Mouse (Mus musculus): ENCODE data around the gene H2-DMa. TPM values are rescaled to one million over a fixed set of nuclear protein-coding genes. Genes with fewer than 3 reads are reported as not detected.
"Not testable (repeated sequence)": the region's sequence is repeated elsewhere in the genome, so short reads cannot be mapped to it uniquely, and the experiment has no call there.

Gene H2-DMa
- polyA plus RNA-seq, 1 experiment = 218 TPM

GRCm38 (mm10) chr17:34142456-34143010 is 23.2 kb downstream of the H2-DMa start:
- WGBS = 69% methylated on average over 7 of the region's 7 CpGs
- DNase-seq (ENCODE audit: low read depth, low spot score) = no peak

GRCm38 (mm10) chr17:34143033-34143432 is 23.7 kb downstream of the H2-DMa start, which contains the start of gene H2-DMb2:
Gene H2-DMb2 (plus strand): TSS chr17:34143307.
- WGBS = 35% methylated on average over 7 of the region's 7 CpGs
- DNase-seq (ENCODE audit: low read depth, low spot score) = no peak

- WGBS = 76% methylated on average over 5 of the region's 5 CpGs
- no peak for DNase-seq (ENCODE audit: low read depth, low spot score)
Measured at GRCm38 (mm10) chr17:34143461-34143860, 24.1 kb downstream of the H2-DMa start.

GRCm38 (mm10) chr17:34144221-34144620 is 24.9 kb downstream of the H2-DMa start:
- WGBS = 77% methylated on average over 4 of the region's 4 CpGs
- not testable (repeated sequence) for DNase-seq (ENCODE audit: low read depth, low spot score)

- DNase-seq (ENCODE audit: low read depth, low spot score) = no peak
- 66% methylated on average over 3 of the region's 3 CpGs for WGBS
Measured at GRCm38 (mm10) chr17:34144960-34145371, 25.6 kb downstream of the H2-DMa start.

- 41% methylated on average over 4 of the region's 4 CpGs for WGBS
- DNase-seq (ENCODE audit: low read depth, low spot score) = peak; percentile 40
Measured at GRCm38 (mm10) chr17:34152923-34153322, 33.6 kb downstream of the H2-DMa start, which contains the start of gene H2-DMb1. Gene H2-DMb1 (plus strand): TSS chr17:34153072.

GRCm38 (mm10) chr17:34155534-34155933 is 36.2 kb downstream of the H2-DMa start:
- 46% methylated on average over 5 of the region's 5 CpGs for WGBS
- no peak for DNase-seq (ENCODE audit: low read depth, low spot score)

- DNase-seq (ENCODE audit: low read depth, low spot score) = no peak
Measured at GRCm38 (mm10) chr17:34164202-34164895, 45.0 kb downstream of the H2-DMa start.

GRCm38 (mm10) chr17:34165033-34165730 is 45.8 kb downstream of the H2-DMa start:
- WGBS = 68% methylated on average over 6 of the region's 6 CpGs

More at GRCm38 (mm10) chr17:34164202-34164895, 45.0 kb downstream of the H2-DMa start:
- WGBS = 40% methylated on average over 9 of the region's 9 CpGs

GRCm38 (mm10) chr17:34169279-34169678 is 49.9 kb downstream of the H2-DMa start:
- 0% methylated on average over 2 of the region's 2 CpGs for WGBS
- no peak for DNase-seq (ENCODE audit: low read depth, low spot score)

More at GRCm38 (mm10) chr17:34165033-34165730, 45.8 kb downstream of the H2-DMa start:
- no peak for DNase-seq (ENCODE audit: low read depth, low spot score)

- DNase-seq (ENCODE audit: low read depth, low spot score) = no peak
- 15% methylated on average over 4 of the region's 4 CpGs for WGBS
Measured at GRCm38 (mm10) chr17:34170487-34170876, 51.1 kb downstream of the H2-DMa start.

- WGBS = 33% methylated on average over 13 of the region's 13 CpGs
- DNase-seq (ENCODE audit: low read depth, low spot score) = no peak
Measured at GRCm38 (mm10) chr17:34170877-34171498, 51.6 kb downstream of the H2-DMa start.

- DNase-seq (ENCODE audit: low read depth, low spot score) = no peak
- 96% methylated on average over 5 of the region's 5 CpGs for WGBS
Measured at GRCm38 (mm10) chr17:34172528-34172927, 53.2 kb downstream of the H2-DMa start.

- WGBS = 37% methylated on average over 1 of the region's 1 CpGs
- DNase-seq (ENCODE audit: low read depth, low spot score) = no peak
Measured at GRCm38 (mm10) chr17:34174075-34174474, 54.7 kb downstream of the H2-DMa start.

- WGBS = 72% methylated on average over 4 of the region's 4 CpGs
- no peak for DNase-seq (ENCODE audit: low read depth, low spot score)
Measured at GRCm38 (mm10) chr17:34177179-34177578, 57.8 kb downstream of the H2-DMa start.

- DNase-seq (ENCODE audit: low read depth, low spot score) = no peak
- 51% methylated on average over 6 of the region's 6 CpGs for WGBS
Measured at GRCm38 (mm10) chr17:34179019-34179418, 59.7 kb downstream of the H2-DMa start.

- WGBS = 60% methylated on average over 13 of the region's 13 CpGs
Measured at GRCm38 (mm10) chr17:34179913-34180859, 60.8 kb downstream of the H2-DMa start.

GRCm38 (mm10) chr17:34183564-34184219 is 64.4 kb downstream of the H2-DMa start:
- DNase-seq (ENCODE audit: low read depth, low spot score) = no peak
- 74% methylated on average over 15 of the region's 15 CpGs for WGBS

More at GRCm38 (mm10) chr17:34179913-34180859, 60.8 kb downstream of the H2-DMa start:
- DNase-seq (ENCODE audit: low read depth, low spot score) = no peak
